27 mouse cellular contexts compared by ENCODE assay signal in genomic region chr13:98069646-98070045, GRCm38 (mm10).
"Had no signal": no experiment of that assay in that cellular context is flagged by ENCODE, and none has a peak within 500 bp of the region (broad histone marks: within the 10 kb centered on the region; RNA-seq: fewer than 3 reads in every experiment).

No protein-coding gene starts in this region.

- ATAC-seq: hindbrain, postnatal 0 days; intestine, embryonic 16.5 days; liver, postnatal 0 days had no signal

- DNase-seq: gastrocnemius, adult 2 months; gastrocnemius, postnatal 14 days; gastrocnemius, postnatal 36 days; heart, adult 18-20 months; heart, postnatal 14 days; heart, postnatal 36 days; kidney, adult 11 months; kidney, adult 2 months; kidney, adult 9 months; kidney, postnatal 14 days; kidney, postnatal 36 days; liver; liver, embryonic 13.5 days; liver, postnatal 0 days had no signal

- H3K4me1 ChIP-seq: heart, embryonic 10.5 days; hindbrain, embryonic 13.5 days; hindbrain, embryonic 15.5 days; limb, embryonic 12.5 days; liver, embryonic 13.5 days; liver, embryonic 15.5 days had no signal

- H3K27ac ChIP-seq: gastrocnemius, adult 2 months; heart, embryonic 10.5 days; hindbrain, embryonic 13.5 days; hindbrain, embryonic 15.5 days; hindbrain, postnatal 0 days; kidney, embryonic 15.5 days; kidney, postnatal 0 days; left cerebral cortex, adult 2 months; limb, embryonic 10.5 days; limb, embryonic 12.5 days; liver, embryonic 13.5 days; liver, embryonic 15.5 days had no signal

- H3K36me3 ChIP-seq: heart, embryonic 10.5 days; hindbrain, embryonic 13.5 days; hindbrain, embryonic 15.5 days; kidney, embryonic 15.5 days; limb, embryonic 10.5 days; limb, embryonic 12.5 days; liver, embryonic 13.5 days; liver, embryonic 15.5 days had no signal

- H3K4me2 ChIP-seq: heart, embryonic 12.5 days; hindbrain, embryonic 13.5 days; hindbrain, embryonic 15.5 days; kidney, embryonic 15.5 days; limb, embryonic 12.5 days; liver, embryonic 11.5 days; liver, embryonic 13.5 days; liver, embryonic 15.5 days had no signal

- H3K27me3 ChIP-seq: heart, embryonic 12.5 days; hindbrain, embryonic 13.5 days; hindbrain, embryonic 15.5 days; kidney, embryonic 15.5 days; limb, embryonic 12.5 days; liver, embryonic 13.5 days; liver, embryonic 15.5 days had no signal

- H3K4me3 ChIP-seq: gastrocnemius, adult 2 months; heart, embryonic 10.5 days; heart, embryonic 12.5 days; hindbrain, embryonic 13.5 days; hindbrain, embryonic 15.5 days; kidney, embryonic 15.5 days; left cerebral cortex, adult 2 months; limb, embryonic 10.5 days; limb, embryonic 12.5 days; liver, embryonic 13.5 days; liver, embryonic 15.5 days had no signal

- H3K9ac ChIP-seq: heart, embryonic 12.5 days; hindbrain, embryonic 13.5 days; hindbrain, embryonic 15.5 days; kidney, embryonic 15.5 days; limb, embryonic 12.5 days; liver, embryonic 13.5 days; liver, embryonic 15.5 days; liver, postnatal 0 days had no signal

- H3K9me3 ChIP-seq: heart, embryonic 10.5 days; heart, embryonic 12.5 days; hindbrain, embryonic 13.5 days; hindbrain, embryonic 15.5 days; kidney, embryonic 15.5 days; limb, embryonic 10.5 days; limb, embryonic 12.5 days; liver, embryonic 13.5 days; liver, embryonic 15.5 days had no signal
